Mouse (Mus musculus) liver, postnatal 0 days (tissue): ENCODE measurements around the gene Immp2l. TPM values are rescaled to one million over a fixed set of nuclear protein-coding genes. Genes with fewer than 3 reads are reported as not detected.

ENCODE experiments used
- ATAC-seq: fragments of 200-750 bp; cut with Nextera tagmentation; 2 replicates; pipeline ENCODE4 v1.8.0; 2017; ENCODE audit warnings: mild to moderate bottlenecking, moderate library complexity
- DNase-seq: peaks from one replicate; pipeline ENCODE4 v3.0.0-alpha.2; 2016
- H3K27ac ChIP-seq: fragments of 300-500 bp; sonication (generic); 2 replicates; pipeline ENCODE4 v1.5.1; 2014; ENCODE audit warnings: antibody characterized with exemption, moderate library complexity, mild to moderate bottlenecking, low read depth
- H3K27me3 ChIP-seq: fragments of 300-500 bp; sonication (generic); 2 replicates; pipeline ENCODE4 v1.6.1; 2014; ENCODE audit warnings: low read length, control low read depth, mixed read lengths; ENCODE audit not compliant: insufficient read depth
- H3K36me3 ChIP-seq: fragments of 300-500 bp; sonication (generic); replicated peaks from 2 replicates; pipeline ENCODE4 v1.6.1; 2014; ENCODE audit warnings: mild to moderate bottlenecking, control low read depth, low read length, moderate library complexity, mixed read lengths; ENCODE audit not compliant: insufficient read depth
- H3K4me1 ChIP-seq: fragments of 300-500 bp; sonication (generic); 2 replicates; pipeline ENCODE4 v1.6.1; 2014; ENCODE audit warnings: antibody characterized with exemption, mild to moderate bottlenecking, control low read depth; ENCODE audit not compliant: insufficient read depth
- H3K4me2 ChIP-seq: fragments of 300-500 bp; sonication (generic); 2 replicates; pipeline ENCODE4 v1.6.1; 2014; ENCODE audit warnings: low read depth, mild to moderate bottlenecking, low read length, moderate library complexity, mixed read lengths
- H3K4me3 ChIP-seq: fragments of 300-500 bp; sonication (generic); 2 replicates; pipeline ENCODE4 v1.5.1; 2014; ENCODE audit warnings: low read depth, low read length
- H3K9ac ChIP-seq: fragments of 300-500 bp; sonication (generic); replicated peaks from 2 replicates; pipeline ENCODE4 v1.6.1; 2014; ENCODE audit warnings: mild to moderate bottlenecking, moderate library complexity
- H3K9me3 ChIP-seq: fragments of 300-500 bp; sonication (generic); 2 replicates; pipeline ENCODE4 v1.6.1; 2016; ENCODE audit warnings: mild to moderate bottlenecking, control low read depth, low read length, mixed read lengths
- CTCF ChIP-seq: sonication (generic); IDR thresholded peaks from 2 replicates; pipeline ENCODE4 v1.5.1; 2016; ENCODE audit warnings: antibody characterized with exemption, low read depth
- EP300 ChIP-seq: IDR thresholded peaks from 2 replicates; pipeline ENCODE4 v1.6.1; 2016; ENCODE audit warnings: antibody characterized with exemption, low read depth, mild to moderate bottlenecking
- WGBS: fragments of 180-500 bp; shearing (Covaris S2); extraction: QIAGEN DNeasy Blood & Tissue Kit; methylation state at CpG from one replicate; pipeline ENCODE4 v1.1.7; 2014; ENCODE audit not compliant: insufficient replicate concordance; 5-methylcytosine and 5-hydroxymethylcytosine counted together
- polyA plus RNA-seq: library from polyadenylated mRNA; unstranded; fragments of >200 nt; fragmentation: Nextera tagmentation; extraction: Ambion mirVana; gene quantifications from 2 replicates; pipeline ENCODE4 v1.2.1, GENCODE M21; 2015

Immp2l gene
- polyA plus RNA-seq, 1 experiment from 2014 or later = 35.9 TPM

- 47% methylated on average over 6 of the region's 6 CpGs for WGBS
- no peak for ATAC-seq
- H3K9me3 ChIP-seq = no peaks in the 10 kb centered on the region
- H3K9ac ChIP-seq = no peak overlapping the region
- no peak for TF ChIP-seq EP300
- H3K27me3 ChIP-seq = no peaks in the 10 kb centered on the region
- H3K4me3 ChIP-seq = no peak overlapping the region
- no peaks in the 10 kb centered on the region for H3K36me3 ChIP-seq
- DNase-seq = no peak
- H3K4me1 ChIP-seq = no peaks in the 10 kb centered on the region
- no peak overlapping the region for H3K4me2 ChIP-seq
- H3K27ac ChIP-seq = no peak overlapping the region
Measured at GRCm38 (mm10) chr12:41313391-41313790, 289.5 kb downstream of the Immp2l start.

GRCm38 (mm10) chr12:41314811-41315461, 291.0 kb downstream of the Immp2l start:
- WGBS = 51% methylated on average over 11 of the region's 11 CpGs
- no peaks in the 10 kb centered on the region for H3K36me3 ChIP-seq
- H3K4me3 ChIP-seq = no peak overlapping the region
- H3K27ac ChIP-seq = no peak overlapping the region
- H3K27me3 ChIP-seq = no peaks in the 10 kb centered on the region
- TF ChIP-seq EP300 (no peak), CTCF (no peak)
- no peak for ATAC-seq
- no peak overlapping the region for H3K9ac ChIP-seq
- H3K4me2 ChIP-seq = no peak overlapping the region
- H3K4me1 ChIP-seq = no peaks in the 10 kb centered on the region
- DNase-seq = no peak
- no peaks in the 10 kb centered on the region for H3K9me3 ChIP-seq

DNA sequence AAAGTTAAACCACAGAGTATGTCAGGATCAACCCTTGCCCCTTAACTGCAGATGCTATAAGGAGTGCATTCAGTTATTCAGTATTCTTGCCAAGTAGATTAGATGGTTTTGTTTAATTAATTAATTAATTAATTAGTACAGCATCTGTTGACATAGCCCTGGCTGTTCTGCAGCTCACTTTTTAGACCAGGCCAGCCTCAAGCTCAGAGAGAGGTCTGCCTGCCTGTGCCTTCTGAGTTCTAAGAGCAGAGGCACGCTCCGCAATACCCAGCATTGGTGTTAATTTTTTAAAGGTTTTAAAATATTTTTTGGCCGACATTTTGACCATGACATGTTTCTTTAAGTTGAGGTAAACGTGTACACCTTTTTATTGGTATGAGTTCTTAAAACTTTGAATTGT, 292.0 kb downstream of the Immp2l start:
- 80% methylated on average over 4 of the region's 4 CpGs for WGBS
- TF ChIP-seq EP300 (no peak), CTCF (no peak)
- Histone ChIP-seq H3K9me3 (no peaks in the 10 kb centered on the region), H3K36me3 (no peaks in the 10 kb centered on the region), H3K4me2 (no peak overlapping the region), H3K27me3 (no peaks in the 10 kb centered on the region), H3K9ac (no peak overlapping the region), H3K4me3 (no peak overlapping the region), H3K27ac (no peak overlapping the region), H3K4me1 (no peaks in the 10 kb centered on the region)
- DNase-seq = no peak
- ATAC-seq = no peak

DNA sequence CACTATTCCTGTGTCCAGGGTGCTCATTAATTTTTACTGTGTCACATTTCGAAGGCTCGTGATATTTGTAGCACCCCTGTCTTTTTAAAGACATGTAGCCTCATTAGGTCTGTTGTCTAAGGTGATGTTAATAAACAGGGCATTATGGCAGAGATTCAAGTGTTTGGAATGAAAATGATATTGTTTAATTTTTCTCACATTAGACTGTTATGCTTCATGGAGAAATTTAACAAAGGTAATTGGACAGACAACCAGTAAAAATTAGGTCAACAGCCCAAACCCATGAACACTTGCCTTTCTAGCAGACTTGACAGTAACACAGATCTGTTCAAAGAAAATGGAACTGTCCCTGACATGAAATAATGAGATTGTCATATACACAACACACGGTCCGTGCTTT, 292.5 kb downstream of the Immp2l start:
- ATAC-seq (no peak), DNase-seq (no peak)
- Histone ChIP-seq H3K27ac (no peak overlapping the region), H3K4me1 (no peaks in the 10 kb centered on the region), H3K4me3 (no peak overlapping the region), H3K4me2 (no peak overlapping the region), H3K9me3 (no peaks in the 10 kb centered on the region), H3K27me3 (no peaks in the 10 kb centered on the region), H3K9ac (no peak overlapping the region), H3K36me3 (no peaks in the 10 kb centered on the region)
- TF ChIP-seq EP300 = no peak
- TF ChIP-seq CTCF = no peak
- WGBS = 87% methylated on average over 4 of the region's 4 CpGs

GRCm38 (mm10) chr12:41317431-41317830, 293.5 kb downstream of the Immp2l start:
- no peaks in the 10 kb centered on the region for H3K36me3 ChIP-seq
- DNase-seq (no peak), ATAC-seq (no peak)
- H3K9ac ChIP-seq = no peak overlapping the region
- no peak overlapping the region for H3K4me3 ChIP-seq
- H3K27ac ChIP-seq = no peak overlapping the region
- no peak overlapping the region for H3K4me2 ChIP-seq
- H3K9me3 ChIP-seq = no peaks in the 10 kb centered on the region
- no peaks in the 10 kb centered on the region for H3K4me1 ChIP-seq
- TF ChIP-seq EP300 (no peak), CTCF (no peak)
- H3K27me3 ChIP-seq = no peaks in the 10 kb centered on the region
- 78% methylated on average over 2 of the region's 2 CpGs for WGBS

DNA sequence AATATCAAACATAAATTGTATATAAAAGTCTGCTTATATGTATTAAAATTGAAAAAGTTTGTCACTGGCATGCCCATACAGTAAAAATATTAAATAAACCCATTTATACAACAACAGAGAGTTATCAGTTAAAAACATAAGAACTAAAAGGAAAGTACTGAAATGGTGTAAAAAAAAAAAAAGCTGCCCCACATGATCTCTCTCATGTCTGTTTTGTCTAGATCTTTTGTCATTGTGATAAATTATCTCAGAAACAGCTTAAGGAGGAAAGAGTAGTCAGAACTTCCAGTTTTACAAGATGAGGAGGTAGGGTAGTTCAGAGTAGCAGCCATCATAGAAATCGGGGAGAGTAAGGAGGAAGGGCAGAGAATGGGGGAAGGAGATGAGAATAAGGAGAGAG, 298.1 kb downstream of the Immp2l start:
- no peak for DNase-seq
- H3K4me1 ChIP-seq = no peaks in the 10 kb centered on the region
- H3K4me3 ChIP-seq = no peak overlapping the region
- H3K36me3 ChIP-seq = no peaks in the 10 kb centered on the region
- no peaks in the 10 kb centered on the region for H3K27me3 ChIP-seq
- no peak overlapping the region for H3K9ac ChIP-seq
- no peak overlapping the region for H3K27ac ChIP-seq
- TF ChIP-seq EP300 (no peak), CTCF (no peak)
- no peak overlapping the region for H3K4me2 ChIP-seq
- no peaks in the 10 kb centered on the region for H3K9me3 ChIP-seq
- no peak for ATAC-seq
- WGBS = 56% methylated on average over 1 of the region's 1 CpGs

DNA sequence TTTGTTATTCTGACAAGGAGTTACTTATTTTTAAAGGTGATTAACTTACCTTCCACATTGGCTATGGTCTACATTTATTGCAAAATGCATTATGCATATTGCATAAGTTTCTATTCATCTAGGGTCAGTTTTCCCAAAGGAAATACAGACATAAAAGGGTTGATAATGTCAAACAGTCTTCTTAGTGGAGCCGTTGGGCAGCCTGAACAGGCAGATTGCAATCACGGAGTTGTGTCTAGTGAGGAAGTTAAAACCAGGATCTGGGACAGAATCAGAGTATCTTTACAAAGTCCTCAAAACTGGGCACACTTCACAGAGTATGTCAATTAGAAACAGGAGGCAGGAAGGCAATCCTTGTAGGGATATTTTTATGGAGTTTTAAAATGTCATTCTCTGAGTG, 300.5 kb downstream of the Immp2l start:
- Histone ChIP-seq H3K4me1 (no peaks in the 10 kb centered on the region), H3K4me2 (no peak overlapping the region), H3K36me3 (no peaks in the 10 kb centered on the region), H3K27me3 (no peaks in the 10 kb centered on the region), H3K4me3 (no peak overlapping the region), H3K9me3 (no peaks in the 10 kb centered on the region), H3K27ac (no peak overlapping the region), H3K9ac (no peak overlapping the region)
- DNase-seq (no peak), ATAC-seq (no peak)
- 42% methylated on average over 2 of the region's 2 CpGs for WGBS
- TF ChIP-seq EP300 (no peak), CTCF (no peak)
